Mouse (Mus musculus): ENCODE data around the gene Rhoh. TPM values are rescaled to one million over a fixed set of nuclear protein-coding genes. Genes with fewer than 3 reads are reported as not detected.

Gene Rhoh
- polyA plus RNA-seq, 1 experiment from 2014 or later: 0.90 TPM

DNA sequence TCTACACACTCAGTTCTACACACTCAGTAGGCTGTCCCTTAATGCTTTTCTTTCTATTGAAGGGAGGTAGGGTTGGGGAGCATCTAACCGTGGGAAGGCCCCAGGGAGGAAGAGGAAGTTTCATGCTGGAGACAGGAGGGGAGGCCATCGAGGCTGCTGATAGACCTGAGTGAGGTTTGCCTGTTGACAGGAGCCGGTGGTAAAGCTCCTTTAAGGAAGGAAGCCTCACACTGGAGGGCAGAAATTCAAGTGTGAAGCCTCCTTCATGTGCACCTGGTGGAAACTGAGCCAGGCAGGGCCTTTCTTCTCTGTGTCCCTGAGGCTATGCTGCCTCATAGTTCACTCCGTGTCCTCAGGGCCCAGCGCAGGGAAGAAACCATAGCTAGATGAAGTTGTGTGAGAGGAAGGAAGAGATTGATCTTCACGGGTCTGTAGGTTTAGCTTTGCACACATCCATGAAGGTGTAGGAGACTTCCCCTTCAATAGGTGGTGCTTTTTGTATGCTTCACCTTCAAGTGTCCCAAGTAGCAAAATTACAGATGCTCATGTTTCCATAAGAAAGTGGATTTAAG lies 34.2 kb downstream of the Rhoh start:
- no peak for TF ChIP-seq CTCF (IDR thresholded peaks at IDR 0.05)
- TF ChIP-seq EP300 (IDR thresholded peaks at IDR 0.05): no peak
- Histone ChIP-seq H3K9ac (replicated peaks; ENCODE audit: low read depth) (no peak overlapping the region), H3K4me1 (ENCODE audit: insufficient read depth, low read depth, low read length) (no peaks in the 10 kb centered on the region), H3K9me3 (ENCODE audit: low read length) (no peaks in the 10 kb centered on the region), H3K27me3 (replicated peaks; ENCODE audit: insufficient read depth, low read length) (no peaks in the 10 kb centered on the region), H3K36me3 (ENCODE audit: insufficient read depth, low read length) (no peaks in the 10 kb centered on the region), H3K4me2 (replicated peaks; ENCODE audit: low read depth, low read length) (no peak overlapping the region), H3K4me3 (ENCODE audit: low read depth, low read length) (no peak overlapping the region), H3K27ac (ENCODE audit: low read length) (no peak overlapping the region)
- ATAC-seq (no peak), DNase-seq (ENCODE audit: low spot score) (no peak)
- 60% methylated on average over 6 of the region's 6 CpGs for WGBS

DNA sequence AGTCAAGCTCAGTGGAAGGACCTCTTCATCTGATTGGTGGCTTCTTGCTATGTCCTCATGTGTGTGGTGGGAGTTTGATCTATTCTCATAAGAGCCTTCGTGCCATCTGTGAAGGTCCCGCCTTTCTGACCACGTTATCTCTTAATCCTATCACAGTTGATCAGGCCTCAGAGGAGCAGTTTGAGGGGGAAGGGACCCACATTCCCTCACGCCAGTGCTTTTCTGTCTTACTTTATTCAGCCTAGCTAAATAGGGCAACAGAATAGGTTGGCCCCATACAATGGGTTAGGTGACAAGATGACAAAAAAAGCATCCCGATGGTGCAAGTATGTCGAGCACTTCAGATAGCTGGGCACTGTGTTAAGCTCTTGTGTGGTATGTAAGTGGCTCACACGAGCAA lies 34.8 kb downstream of the Rhoh start:
- WGBS: 74% methylated on average over 7 of the region's 7 CpGs
- ATAC-seq (no peak), DNase-seq (ENCODE audit: low spot score) (no peak)
- no peaks in the 10 kb centered on the region for H3K4me1 ChIP-seq (ENCODE audit: insufficient read depth, low read depth, low read length)
- H3K9me3 ChIP-seq (ENCODE audit: low read length): no peaks in the 10 kb centered on the region
- TF ChIP-seq EP300 (IDR thresholded peaks at IDR 0.05) (no peak), CTCF (IDR thresholded peaks at IDR 0.05) (no peak)
- no peaks in the 10 kb centered on the region for H3K27me3 ChIP-seq (replicated peaks; ENCODE audit: insufficient read depth, low read length)
- H3K36me3 ChIP-seq (ENCODE audit: insufficient read depth, low read length): no peaks in the 10 kb centered on the region
- H3K4me2 ChIP-seq (replicated peaks; ENCODE audit: low read depth, low read length): no peak overlapping the region
- H3K27ac ChIP-seq (ENCODE audit: low read length): no peak overlapping the region
- H3K4me3 ChIP-seq (ENCODE audit: low read depth, low read length): no peak overlapping the region
- no peak overlapping the region for H3K9ac ChIP-seq (replicated peaks; ENCODE audit: low read depth)

DNA sequence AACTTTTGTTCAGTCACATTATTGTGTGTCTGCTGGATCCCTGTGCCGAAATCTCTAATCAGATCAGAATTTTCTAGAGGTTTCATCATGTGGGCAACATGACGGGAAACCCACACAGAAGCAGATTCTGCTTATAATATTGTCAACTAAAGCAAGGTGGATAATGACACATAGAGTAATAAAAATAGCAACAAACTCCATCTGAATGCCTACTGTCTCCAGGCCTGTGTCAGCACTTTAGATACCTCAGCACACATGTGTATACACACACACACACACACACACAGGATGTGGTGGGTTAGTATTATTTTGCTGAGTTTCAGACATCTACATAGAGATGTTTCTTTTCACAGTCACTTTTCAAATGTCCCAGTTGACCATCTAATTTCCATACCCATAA lies 36.7 kb downstream of the Rhoh start:
- Histone ChIP-seq H3K9me3 (ENCODE audit: low read length) (no peaks in the 10 kb centered on the region), H3K36me3 (ENCODE audit: insufficient read depth, low read length) (no peaks in the 10 kb centered on the region), H3K27ac (ENCODE audit: low read length) (no peak overlapping the region), H3K27me3 (replicated peaks; ENCODE audit: insufficient read depth, low read length) (no peaks in the 10 kb centered on the region), H3K4me1 (ENCODE audit: insufficient read depth, low read depth, low read length) (no peaks in the 10 kb centered on the region), H3K4me3 (ENCODE audit: low read depth, low read length) (no peak overlapping the region), H3K9ac (replicated peaks; ENCODE audit: low read depth) (no peak overlapping the region), H3K4me2 (replicated peaks; ENCODE audit: low read depth, low read length) (no peak overlapping the region)
- no peak for DNase-seq (ENCODE audit: low spot score)
- no peak for ATAC-seq
- WGBS: 87% methylated on average over 2 of the region's 2 CpGs
- no peak for TF ChIP-seq CTCF (IDR thresholded peaks at IDR 0.05)

DNA sequence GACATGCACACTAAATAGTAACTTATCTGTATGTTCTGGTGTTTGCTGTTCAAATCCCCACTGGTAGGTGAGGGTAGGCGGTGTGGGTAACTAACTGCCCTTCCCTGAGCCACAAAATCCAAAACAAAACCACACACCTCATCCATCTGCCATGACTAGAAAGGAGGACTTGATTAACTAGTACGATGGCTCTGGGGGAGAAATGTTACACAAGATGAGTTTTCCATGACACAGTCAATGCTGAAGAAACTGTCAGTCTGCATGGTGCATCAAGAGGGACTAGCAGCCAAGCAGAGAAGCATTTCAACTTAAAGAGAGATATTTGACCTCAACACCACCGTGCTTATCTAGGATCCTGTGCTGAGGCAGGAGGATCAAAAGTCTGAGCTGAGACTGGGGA lies 37.7 kb downstream of the Rhoh start:
- Histone ChIP-seq H3K4me3 (ENCODE audit: low read depth, low read length) (no peak overlapping the region), H3K36me3 (ENCODE audit: insufficient read depth, low read length) (no peaks in the 10 kb centered on the region), H3K9ac (replicated peaks; ENCODE audit: low read depth) (no peak overlapping the region), H3K27me3 (replicated peaks; ENCODE audit: insufficient read depth, low read length) (no peaks in the 10 kb centered on the region), H3K4me2 (replicated peaks; ENCODE audit: low read depth, low read length) (no peak overlapping the region), H3K9me3 (ENCODE audit: low read length) (0 out of 2 replicates have a peak, but pooled peaks cover 2% of the 10 kb centered on the region), H3K27ac (ENCODE audit: low read length) (no peak overlapping the region), H3K4me1 (ENCODE audit: insufficient read depth, low read depth, low read length) (no peaks in the 10 kb centered on the region)
- TF ChIP-seq EP300 (IDR thresholded peaks at IDR 0.05) (no peak), CTCF (IDR thresholded peaks at IDR 0.05) (no peak)
- WGBS: 72% methylated on average over 3 of the region's 3 CpGs
- DNase-seq (ENCODE audit: low spot score) (no peak), ATAC-seq (no peak)

DNA sequence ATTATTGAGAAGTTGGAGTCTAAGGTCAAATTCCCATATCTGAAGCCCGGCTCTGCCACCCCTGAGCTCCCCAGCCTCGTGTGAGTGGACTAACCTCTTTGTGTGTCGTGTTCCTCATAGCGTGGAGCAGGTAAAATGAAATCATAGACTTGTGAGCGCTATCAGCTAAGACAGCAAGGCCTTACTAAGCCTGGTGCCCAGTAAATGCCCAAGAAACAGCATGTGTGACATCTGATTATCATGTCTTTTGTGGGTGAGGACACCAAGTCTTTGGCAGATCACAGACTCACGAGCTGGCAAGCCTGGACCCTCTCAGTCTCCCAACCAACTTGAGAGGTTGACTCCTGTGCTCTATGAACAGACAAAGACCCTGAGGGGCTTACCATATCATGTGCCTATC lies 39.1 kb downstream of the Rhoh start:
- 0 out of 2 replicates have a peak, but pooled peaks cover 2% of the 10 kb centered on the region for H3K9me3 ChIP-seq (ENCODE audit: low read length)
- no peak for DNase-seq (ENCODE audit: low spot score)
- H3K4me1 ChIP-seq (ENCODE audit: insufficient read depth, low read depth, low read length): no peaks in the 10 kb centered on the region
- 85% methylated on average over 6 of the region's 6 CpGs for WGBS
- H3K36me3 ChIP-seq (ENCODE audit: insufficient read depth, low read length): no peaks in the 10 kb centered on the region
- TF ChIP-seq CTCF (IDR thresholded peaks at IDR 0.05) (no peak), EP300 (IDR thresholded peaks at IDR 0.05) (no peak)
- no peak overlapping the region for H3K9ac ChIP-seq (replicated peaks; ENCODE audit: low read depth)
- H3K4me2 ChIP-seq (replicated peaks; ENCODE audit: low read depth, low read length): no peak overlapping the region
- no peak for ATAC-seq
- H3K27ac ChIP-seq (ENCODE audit: low read length): no peak overlapping the region
- no peak overlapping the region for H3K4me3 ChIP-seq (ENCODE audit: low read depth, low read length)
- no peaks in the 10 kb centered on the region for H3K27me3 ChIP-seq (replicated peaks; ENCODE audit: insufficient read depth, low read length)

DNA sequence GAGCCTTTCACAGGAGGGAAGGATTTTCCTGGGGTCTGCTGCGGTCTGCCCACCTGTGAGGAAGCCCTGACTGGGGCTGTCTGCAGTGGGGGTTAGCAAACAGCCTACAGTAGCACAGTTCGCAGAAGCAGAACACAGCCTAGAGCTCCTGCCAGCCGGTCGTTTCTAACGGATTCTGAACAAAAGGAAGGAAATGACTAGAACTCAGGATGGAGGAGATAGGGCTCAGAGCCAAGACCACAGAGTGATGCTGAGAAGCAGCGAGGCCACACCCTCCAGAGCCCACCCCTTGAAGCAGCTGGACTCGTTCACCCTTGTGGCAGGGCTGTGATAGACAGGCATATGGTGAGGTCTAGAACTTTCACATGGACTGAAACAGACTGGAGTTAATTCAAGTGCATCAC lies 39.9 kb downstream of the Rhoh start:
- TF ChIP-seq EP300 (IDR thresholded peaks at IDR 0.05) (no peak), CTCF (IDR thresholded peaks at IDR 0.05) (peak; percentile 26; the same call in 1 of the 2 replicates)
- H3K4me3 ChIP-seq (ENCODE audit: low read depth, low read length): no peak overlapping the region
- ATAC-seq (peak; percentile 61), DNase-seq (ENCODE audit: low spot score) (peak; percentile 42)
- H3K27me3 ChIP-seq (replicated peaks; ENCODE audit: insufficient read depth, low read length): no peaks in the 10 kb centered on the region
- no peak overlapping the region for H3K9ac ChIP-seq (replicated peaks; ENCODE audit: low read depth)
- 0 out of 2 replicates have a peak, but pooled peaks cover 2% of the 10 kb centered on the region for H3K9me3 ChIP-seq (ENCODE audit: low read length)
- WGBS: 30% methylated on average over 7 of the region's 7 CpGs
- H3K36me3 ChIP-seq (ENCODE audit: insufficient read depth, low read length): no peaks in the 10 kb centered on the region
- H3K27ac ChIP-seq (ENCODE audit: low read length): no peak overlapping the region
- no peaks in the 10 kb centered on the region for H3K4me1 ChIP-seq (ENCODE audit: insufficient read depth, low read depth, low read length)
- no peak overlapping the region for H3K4me2 ChIP-seq (replicated peaks; ENCODE audit: low read depth, low read length)

Measured in lung, postnatal 0 days (tissue).